Mouse (Mus musculus) right cerebral cortex, postnatal 36 days (tissue): ENCODE results near the gene Tmem260.

Experiments used
- DNase-seq, 2 experiments: peaks; one replicate each; pipeline ENCODE4 v3.0.0; 2022; ENCODE audit warnings: low spot score in 2 of 2, mixed read lengths in 1 of 2

Gene Tmem260

DNA sequence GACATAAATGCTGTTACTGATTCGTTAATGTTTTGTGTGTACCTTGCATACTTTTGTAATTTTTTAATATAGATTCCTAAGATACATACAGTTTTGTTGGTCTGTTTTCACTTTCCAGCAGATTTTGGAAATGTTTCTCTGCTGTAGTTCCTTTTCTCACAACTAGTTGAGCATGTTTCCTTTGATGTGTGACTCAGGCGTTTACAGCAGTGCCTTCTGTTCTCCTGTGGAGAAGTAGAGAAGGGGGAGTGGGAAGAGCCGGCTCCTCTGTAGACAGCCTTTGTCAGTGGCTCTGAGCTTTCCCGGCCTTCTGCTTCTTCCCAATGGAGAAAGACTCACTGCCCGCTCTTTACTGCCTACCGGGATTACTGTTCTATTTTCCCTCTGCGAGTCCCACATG lies 35.7 kb downstream of the Tmem260 start:
- peak in 1 of 2 experiments; percentile 19 for DNase-seq

DNA sequence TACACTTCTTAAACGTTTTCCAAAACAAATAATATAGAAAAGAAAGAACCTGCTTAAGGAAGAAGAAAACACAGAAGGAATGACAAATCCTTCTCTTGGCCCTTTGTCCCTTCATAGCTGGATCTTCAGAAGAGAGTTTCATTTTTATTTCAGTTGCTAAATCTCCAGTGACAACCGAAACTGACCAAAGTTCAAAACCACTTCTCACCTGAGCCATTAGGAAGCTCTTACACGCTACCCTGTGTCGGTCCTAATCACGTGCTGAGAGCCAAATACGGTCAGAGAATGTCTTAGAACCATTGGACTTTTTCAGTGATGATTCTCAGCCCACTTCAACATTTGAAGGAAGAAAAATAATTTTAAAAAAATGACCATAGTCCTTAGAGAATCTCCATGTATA lies 36.8 kb downstream of the Tmem260 start:
- DNase-seq, result no peak

DNA sequence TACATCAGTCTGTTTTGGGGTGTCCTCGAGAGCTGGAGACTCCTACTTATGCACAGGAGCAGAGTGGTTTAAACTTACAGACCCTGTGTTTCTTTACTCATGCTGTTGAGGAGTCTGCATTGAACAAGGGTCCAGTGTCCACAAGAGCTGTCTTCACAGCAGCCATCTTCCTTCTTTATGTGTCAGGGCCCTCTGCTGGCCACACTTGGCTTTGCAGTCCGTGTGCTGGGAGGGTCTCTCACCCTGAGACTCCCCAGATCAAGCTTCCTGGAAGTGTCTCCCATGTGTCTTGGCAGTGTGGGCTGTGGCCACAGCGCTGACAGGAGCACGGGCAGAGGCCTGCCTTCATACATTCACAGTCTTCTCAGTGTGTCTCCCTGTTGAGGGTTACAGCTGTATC lies 48.0 kb downstream of the Tmem260 start:
- no peak for DNase-seq

DNA sequence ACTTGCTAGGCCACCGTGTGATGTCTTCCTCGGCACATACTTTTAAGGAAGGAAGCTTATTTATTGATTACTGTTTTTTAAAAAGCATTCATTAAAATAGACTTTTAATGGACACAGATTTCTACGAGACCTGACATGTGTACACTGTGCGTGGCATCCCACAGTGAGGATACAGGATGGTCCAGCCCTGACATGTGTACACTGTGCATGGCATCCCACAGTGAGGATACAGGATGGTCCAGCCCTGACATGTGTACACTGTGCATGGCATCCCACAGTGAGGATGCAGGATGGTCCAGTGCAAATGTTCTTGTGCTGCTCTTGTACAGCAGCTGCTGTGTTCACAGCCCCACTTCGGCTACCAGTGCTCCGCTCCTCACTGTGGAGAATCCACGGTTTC lies 56.6 kb downstream of the Tmem260 start:
- DNase-seq, result no peak

DNA sequence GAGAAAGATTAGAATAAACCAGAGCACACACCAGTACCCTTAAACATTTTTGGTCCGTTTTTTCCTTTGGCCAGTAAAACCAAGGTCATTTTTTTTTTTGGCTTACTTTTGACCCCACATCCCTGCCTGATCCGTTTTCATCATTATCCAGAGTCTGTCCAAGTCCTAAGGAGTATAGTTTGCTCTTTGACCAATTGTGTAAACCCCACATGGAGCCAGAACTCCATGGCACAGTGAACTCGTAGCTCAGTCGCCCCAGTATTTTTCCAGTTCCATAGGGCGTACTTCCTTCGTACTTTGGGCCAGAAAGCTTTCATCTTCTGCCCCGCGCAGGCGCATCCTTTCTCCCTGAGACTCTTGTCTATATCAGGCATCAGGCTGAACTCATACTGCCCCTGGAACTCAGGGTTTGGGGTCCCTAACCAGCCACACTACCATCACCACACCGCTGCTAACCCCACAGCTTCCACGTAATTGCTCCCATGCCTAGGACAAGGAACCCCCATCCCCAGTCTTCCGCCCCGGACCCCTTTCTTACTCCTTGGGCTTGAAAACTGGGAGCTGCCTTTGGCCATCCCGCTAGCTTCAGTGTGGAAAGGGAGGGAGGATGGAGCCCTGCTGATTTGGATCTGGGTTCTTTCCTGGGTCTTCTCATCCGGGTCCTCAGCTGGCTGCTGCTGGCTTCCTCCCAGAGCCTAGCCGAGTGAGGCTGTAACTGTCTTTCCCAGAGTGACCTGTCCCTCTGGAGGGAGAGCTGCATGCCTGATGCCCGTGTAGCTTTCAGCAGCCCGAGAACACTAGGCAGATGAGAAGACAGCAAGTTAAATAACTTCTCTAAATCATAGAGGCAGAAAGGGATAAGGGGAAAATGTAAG lies 58.0 kb downstream of the Tmem260 start:
- DNase-seq, result no peak

DNA sequence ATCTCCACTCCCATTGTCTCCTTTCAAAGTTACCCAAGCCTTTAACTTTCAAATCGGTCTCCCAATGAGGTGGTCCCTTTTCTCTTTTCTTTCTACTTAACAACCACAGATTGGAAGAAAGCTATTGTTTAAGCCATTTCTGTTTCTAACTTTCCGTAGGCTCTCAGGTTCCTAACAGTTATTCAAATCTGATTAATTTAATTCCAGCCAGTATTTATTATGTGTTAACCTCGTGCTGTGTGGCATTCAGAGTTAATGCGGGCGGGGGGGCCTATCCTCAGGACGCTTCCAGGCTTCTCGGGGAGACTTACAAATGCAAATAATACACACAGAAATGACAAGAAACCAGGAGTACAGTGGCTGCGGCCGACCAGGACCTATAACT lies 58.6 kb downstream of the Tmem260 start:
- DNase-seq, result no peak

DNA sequence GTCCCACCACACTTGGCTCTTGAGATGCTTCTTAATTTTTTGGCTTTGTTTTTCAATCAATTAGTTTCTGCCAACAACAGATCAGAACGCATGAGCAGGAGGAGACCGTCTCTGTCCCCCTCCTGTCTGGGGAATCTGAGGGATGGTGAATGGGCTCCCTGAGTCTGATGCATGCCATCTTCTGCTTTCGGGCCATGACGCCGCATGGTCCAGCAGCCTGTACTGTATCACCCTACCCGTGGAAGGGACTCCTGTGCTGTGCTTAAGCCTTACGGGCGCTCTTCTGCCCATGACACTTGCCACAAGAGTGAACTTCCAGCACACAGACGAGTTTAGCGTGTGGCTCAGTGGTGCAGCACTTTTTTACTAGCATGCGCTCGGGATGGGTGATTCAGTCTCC lies 59.7 kb downstream of the Tmem260 start:
- no peak for DNase-seq

DNA sequence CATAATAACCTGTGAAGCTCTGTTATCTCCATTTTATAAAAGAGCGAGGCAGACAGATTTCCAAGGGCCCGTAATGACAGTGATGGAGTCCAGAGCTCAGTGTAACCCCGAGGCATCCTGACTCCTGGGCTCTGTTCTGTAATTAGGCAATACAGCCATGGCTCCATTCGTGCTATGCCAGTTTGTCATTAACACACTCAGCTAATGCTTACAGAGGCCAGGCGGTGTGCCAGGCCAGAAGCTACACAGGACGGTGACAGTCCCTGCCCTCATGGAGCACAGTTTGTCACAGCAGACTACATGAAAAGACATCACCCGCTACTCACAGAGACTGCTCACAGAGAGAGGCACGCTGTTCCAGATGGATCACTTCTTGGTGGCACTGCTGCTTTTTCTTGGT lies 61.5 kb downstream of the Tmem260 start:
- DNase-seq, result no peak

DNA sequence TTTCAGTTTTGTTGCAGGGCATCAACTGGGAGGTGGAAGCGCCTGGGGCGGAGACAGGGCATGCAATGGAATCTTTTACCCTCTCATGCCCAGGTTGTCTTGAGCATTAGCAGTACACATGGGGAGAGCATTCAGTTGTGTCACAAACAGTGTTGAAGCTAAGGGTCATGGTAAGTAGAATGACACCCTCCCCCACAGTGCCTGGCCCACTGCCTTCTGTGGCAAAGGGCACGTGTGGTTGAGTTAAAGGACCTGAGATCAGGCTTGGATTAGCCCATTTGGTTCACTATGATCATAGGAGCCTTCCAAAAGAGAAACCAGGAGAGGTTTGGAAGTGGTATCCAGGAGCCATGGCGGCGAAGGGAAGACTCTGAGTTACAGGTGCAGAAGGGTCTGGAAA lies 63.2 kb downstream of the Tmem260 start:
- DNase-seq, result no peak

DNA sequence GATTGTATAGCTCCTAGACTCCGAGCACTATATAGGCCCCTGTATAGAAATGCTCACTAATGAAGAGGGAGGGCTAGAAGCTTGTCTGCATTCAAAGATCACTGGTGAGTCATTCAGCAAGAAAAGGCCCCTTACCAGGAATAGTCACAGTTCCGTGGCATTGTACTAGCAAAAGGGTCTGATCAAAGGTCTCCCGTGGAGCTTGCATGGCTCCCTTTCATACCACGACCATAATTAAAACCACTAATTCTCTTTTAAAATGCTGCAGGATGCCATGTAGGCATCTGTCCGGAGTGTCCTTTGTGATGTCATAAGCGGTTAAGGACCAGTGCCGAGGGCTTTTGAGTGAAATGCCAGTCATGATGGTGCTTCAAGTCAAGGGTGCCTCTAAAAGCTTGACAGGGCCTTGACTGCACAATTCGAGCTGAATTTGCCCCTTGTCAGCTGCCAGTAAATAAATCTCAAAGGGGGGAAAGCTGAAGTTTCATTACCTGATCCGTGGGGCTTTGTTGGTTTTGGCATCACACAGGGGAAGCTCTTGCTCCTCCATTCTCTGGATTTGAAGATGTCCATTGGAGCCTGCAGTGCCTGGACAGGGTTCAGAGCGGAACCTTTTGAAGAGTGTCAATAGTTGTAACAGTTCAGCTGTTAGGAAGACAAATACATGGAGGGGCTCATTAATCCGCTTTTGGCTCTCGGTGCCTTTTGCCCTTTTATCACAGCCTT lies 67.3 kb downstream of the Tmem260 start:
- no peak for DNase-seq

DNA sequence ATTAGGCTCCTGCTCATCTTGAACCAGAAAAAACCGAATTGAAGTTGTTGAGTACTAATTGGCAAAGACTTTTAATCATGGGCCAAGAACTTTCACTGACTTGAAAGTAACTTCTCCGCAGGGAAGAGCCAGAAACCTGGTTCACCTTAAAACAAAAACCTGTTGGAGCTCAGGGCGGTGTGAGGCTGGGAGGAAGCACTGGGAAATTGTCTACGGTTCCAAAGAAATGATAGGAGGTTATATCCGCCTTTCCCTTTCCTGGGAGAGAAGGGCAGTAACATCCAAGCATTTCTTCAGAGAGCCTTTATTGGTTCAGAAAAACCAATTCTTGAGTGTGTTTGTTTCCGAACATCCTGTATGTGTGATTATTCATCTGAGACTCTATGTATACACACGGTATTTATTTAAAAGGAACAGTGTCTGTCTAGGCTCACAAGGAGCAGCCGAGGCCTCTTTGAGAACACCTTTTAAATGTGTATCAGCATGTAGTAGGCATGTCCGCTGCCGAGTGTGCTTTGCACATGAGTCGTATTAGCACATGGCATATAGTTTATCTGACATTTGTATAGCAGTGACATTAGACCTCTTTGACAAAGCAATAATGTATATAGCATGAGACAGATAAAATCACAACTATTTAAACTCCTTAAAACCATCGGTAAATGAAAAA lies 68.0 kb downstream of the Tmem260 start:
- no peak for DNase-seq

DNA sequence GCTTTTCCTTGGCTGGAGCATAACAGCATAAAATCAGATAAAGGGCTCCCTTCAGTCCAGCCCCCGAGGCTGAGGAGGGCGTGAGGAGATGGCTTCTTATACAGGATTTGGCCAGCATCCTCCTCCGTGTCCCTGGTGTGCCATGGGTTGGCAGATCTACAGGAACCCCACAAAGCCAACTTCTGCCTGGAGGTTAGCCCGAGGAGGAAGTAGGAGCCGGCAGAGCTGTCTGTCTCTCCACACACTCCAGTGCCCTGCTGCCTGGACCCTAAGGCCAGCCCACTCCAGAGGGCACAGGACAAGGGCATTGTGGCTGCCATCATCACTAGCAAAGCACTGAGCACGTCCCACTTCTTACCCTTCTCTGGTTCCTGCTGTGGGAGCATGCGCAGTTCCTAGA lies 68.7 kb downstream of the Tmem260 start:
- DNase-seq, result no peak

DNA sequence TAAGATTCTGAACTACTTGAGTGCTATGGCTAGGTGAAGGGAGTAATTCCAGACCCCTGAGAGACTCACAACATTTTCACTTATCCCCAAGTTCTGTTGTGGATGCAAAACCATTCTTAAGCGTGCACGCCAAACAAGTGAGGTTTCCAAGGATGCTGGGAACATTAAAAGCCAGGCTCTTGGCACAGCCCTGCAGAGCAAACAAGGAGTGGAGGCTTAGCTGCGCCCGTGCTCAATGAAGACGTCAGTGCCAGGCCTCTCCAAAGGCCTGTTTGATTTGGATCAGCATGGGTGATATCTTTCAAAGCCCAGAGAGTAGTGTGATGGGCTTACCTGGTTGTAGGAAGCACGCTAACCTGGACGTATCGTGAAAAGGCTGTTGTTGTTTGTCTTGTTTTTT lies 69.6 kb downstream of the Tmem260 start:
- no peak for DNase-seq

DNA sequence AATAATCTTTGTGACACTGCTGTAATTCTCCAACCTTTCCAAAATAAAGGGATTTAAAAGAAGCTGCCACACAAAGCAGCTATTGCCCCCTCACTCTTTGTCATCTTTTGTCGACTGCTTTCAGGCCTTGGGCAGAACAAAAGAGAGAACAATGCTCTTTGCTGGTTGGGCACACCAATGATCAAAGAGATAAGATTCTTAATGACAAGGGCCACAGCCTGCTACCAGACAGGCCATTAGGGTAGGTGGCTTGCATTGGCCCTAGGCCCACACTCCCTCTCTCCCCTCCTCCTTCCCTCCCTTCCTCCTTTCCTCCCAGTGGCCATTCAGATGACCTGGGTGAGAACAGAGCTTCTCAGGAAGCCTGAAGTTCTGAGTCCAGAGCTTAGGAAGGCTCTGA lies 77.4 kb downstream of the Tmem260 start:
- no peak for DNase-seq

DNA sequence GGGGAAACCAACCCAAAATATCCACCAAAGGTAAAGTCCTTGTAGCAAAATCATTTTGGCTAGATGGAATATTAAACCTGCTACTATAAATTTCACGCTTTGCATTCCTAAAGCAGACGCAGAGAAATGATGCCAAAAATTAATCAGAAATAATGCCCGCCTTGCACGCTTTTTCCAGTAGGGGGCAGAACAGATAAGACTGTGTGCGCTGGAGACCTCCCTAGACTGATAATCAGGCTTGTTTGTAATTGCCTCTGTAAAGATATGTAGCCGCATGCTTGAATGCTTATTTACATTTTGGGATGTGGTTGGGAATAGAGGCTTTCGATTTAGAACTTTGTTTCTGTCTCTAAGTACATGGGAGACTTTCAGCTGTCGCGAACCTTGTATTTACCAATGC lies 78.2 kb downstream of the Tmem260 start:
- peak in 1 of 2 experiments; percentile 14 for DNase-seq

DNA sequence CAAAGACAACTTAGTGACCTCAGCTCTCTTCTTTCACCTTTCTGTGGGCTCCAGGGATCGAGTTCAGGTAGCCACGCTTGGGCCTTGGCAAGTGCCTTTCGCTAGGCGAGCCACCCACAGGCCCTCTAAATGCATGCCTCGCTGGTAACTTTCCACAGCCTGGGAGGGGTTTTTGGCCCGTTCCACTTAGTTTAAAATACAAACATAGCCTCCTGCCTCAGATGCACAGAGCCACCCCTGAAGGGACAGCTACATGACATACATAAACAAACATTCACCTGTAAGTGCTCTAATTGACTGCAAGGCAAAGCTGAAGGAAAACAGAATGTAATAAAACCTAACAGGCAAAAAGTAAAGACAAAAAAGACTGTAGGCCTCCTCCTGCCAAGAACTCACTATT lies 79.1 kb downstream of the Tmem260 start:
- no peak for DNase-seq

DNA sequence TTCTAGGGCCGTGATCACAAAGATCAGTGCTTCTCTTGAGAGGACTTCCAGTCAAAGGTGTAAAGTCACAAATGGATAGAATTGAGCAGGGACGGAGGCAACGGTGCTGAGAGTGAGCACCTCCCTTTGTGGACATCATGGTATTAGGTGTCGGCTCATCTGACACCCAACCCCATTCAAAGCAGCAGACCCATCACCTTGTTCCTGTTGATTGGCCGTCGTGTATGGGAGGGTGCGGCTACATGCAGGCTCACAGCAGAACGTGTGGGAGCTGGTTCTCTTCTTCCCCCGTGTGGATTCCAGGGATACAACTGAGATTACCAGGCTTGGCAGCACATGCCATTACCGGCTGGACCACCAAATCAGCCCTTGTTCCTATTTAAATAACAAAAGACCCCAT lies 84.7 kb downstream of the Tmem260 start:
- no peak for DNase-seq

DNA sequence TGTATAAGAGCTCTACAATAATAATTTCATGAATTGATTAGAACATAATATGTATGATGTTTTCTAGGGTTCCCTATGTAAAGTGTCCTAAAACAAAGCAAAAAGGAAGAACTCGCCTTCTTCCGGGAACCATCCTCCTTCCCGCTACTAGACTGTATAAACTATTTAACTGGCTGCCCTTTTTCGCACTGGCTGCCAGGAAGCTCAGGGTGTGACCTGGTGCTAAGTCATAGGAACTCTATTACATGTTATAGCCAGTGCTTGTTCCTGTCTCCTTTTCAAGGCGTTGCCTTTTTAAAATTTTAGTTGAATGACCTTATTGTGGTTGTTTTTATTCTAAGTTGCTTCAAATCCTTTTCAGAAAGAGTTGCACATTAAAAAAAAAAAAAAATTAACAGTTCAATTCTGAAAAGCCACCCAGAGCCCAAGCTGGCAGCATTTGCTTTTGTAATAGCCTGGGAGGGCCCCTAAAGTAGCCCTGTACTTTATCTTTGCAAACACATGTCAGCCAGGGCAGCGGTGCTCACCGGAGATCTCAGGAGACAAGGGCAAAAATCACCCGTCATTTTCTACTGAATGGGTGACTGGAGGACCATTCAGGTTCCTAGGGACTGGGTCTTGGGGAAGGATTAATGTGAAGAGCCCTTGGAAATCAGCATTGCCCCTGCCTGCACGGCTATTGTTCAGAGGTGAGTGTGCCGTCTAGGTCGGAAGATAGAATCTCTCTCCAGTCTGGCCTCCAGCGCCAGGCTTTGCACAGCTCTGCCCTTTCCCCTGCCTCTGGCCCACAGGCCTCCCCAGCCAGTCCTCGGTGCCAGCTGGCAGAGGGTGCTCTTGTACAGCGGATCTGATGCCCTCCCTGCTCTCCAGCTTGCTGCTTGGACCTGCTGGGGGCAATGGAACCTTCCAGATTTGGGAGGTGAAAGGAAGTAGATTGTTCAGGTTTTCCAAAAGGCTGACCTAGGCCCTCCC lies 92.2 kb downstream of the Tmem260 start:
- DNase-seq, result no peak

DNA sequence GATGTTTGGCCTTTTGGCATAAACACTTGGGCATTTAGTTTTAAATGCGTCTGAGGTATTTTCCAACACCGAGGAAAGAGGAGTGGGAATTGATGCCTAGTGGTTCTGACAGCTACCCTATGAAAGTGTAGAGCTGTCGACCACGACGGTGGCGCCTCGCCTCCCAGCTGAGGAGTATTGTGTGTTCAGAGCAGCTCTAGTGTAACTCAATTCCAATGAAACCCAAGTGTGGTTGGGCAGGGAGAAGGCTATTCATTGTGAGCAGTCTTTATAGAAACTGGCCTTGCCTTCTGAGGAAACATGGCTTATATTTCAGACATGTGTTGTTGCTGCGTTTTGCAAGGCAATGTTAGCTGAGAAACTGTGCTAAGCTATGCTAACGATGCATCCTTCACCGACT lies 99.2 kb downstream of the Tmem260 start:
- DNase-seq, result no peak

DNA sequence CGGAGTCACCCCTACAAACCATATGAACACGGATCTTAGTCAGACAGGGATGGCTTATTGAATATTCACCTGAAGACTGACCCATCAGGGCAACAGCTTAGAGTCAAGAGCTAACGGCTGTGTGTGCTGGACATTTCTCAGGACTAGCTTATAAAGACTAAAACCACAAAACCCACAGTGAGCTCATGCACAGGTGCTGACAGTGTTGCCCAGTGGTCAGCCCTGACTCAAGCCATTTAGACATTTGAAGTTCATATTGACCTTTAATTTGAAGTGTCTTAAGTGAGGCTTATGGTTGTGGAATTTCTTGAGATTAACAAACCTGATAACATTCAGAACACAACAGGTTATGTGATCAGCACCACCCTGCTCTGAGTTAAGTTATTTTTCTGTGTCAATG lies 100.1 kb downstream of the Tmem260 start:
- no peak for DNase-seq

DNA sequence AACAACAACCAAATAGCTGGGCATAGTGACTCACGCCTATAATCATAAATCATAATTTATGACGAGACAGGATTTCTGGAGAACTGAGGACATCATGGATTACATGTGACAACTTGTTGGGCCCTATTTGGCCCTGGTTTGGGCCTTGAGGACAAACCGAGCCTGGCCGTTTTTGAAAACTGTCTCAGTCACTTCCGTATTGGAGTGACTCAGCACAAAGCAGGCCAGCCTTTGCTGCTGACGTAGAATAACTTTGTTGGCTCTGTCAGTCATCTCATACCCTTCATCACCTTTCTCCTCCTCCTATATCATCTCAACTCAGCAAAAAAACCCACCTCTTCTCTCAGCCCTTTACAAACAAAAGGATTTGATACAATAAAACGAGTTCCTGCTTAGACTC lies 103.8 kb downstream of the Tmem260 start:
- no peak for DNase-seq

DNA sequence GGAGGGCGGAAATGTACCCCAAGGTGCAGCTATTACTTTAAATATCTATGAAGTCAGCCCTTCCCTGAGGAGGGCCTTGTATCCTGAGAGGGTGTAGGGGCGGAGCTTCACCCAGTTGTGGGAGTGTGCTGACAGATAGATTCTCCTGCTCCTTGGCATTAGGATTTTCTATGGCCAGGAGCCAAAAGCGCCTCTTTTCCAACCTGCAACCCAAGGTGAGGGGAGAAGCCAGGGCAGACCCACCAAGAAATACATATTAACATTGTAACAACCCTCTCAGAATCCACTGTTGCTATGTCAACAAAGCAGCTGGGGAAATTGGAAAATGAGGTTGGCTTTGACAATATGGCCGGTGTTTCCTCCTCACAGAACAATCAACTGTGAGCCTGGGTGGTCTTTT lies 107.3 kb downstream of the Tmem260 start:
- no peak for DNase-seq
